Comparison of ENCODE assay signal across 15 mouse cellular contexts in genomic region chr10:80870993-80871392, GRCm38 (mm10). TPM values are rescaled to one million over a fixed set of nuclear protein-coding genes. Genes with fewer than 3 reads are reported as not detected.
"Had no signal": no experiment of that assay in that cellular context is flagged by ENCODE, and none has a peak within 500 bp of the region (broad histone marks: within the 10 kb centered on the region; RNA-seq: fewer than 3 reads in every experiment).

No protein-coding gene starts in this region.

- DNase-seq: right cerebral cortex, adult 18-20 months; right cerebral cortex, postnatal 25 days; thymus, postnatal 36 days had no signal

- ATAC-seq: intestine, postnatal 0 days had no signal

- H3K27me3 ChIP-seq: neural tube, embryonic 15.5 days had no signal

- H3K4me1 ChIP-seq: hindbrain, embryonic 15.5 days; limb, embryonic 12.5 days; lung, embryonic 15.5 days; neural tube, embryonic 15.5 days had no signal

- H3K36me3 ChIP-seq: lung, embryonic 15.5 days had no signal

- H3K4me3 ChIP-seq: hindbrain, embryonic 15.5 days; layer of hippocampus, adult 2 months; limb, embryonic 12.5 days; lung, embryonic 15.5 days; midbrain, embryonic 12.5 days; myocyte; neural tube, embryonic 15.5 days had no signal

- H3K27ac ChIP-seq: hindbrain, embryonic 15.5 days; layer of hippocampus, adult 2 months; limb, embryonic 12.5 days; lung, embryonic 15.5 days; midbrain, embryonic 12.5 days; neural tube, embryonic 15.5 days had no signal

- H3K9ac ChIP-seq: hindbrain, embryonic 15.5 days; limb, embryonic 12.5 days; lung, embryonic 15.5 days; midbrain, embryonic 12.5 days; neural tube, embryonic 15.5 days had no signal

- H3K4me2 ChIP-seq: hindbrain, embryonic 15.5 days; limb, embryonic 12.5 days; liver, embryonic 11.5 days; lung, embryonic 15.5 days; midbrain, embryonic 12.5 days; neural tube, embryonic 15.5 days had no signal

- H3K9me3 ChIP-seq: hindbrain, embryonic 15.5 days; lung, embryonic 15.5 days; midbrain, embryonic 12.5 days; neural tube, embryonic 15.5 days had no signal

RNA-seq across cellular contexts. Expression of gene Tmprss9, which starts 0.7 kb away (rescaled TPM):
- total RNA-seq: megakaryocyte-erythroid progenitor cell, adult 5-6 weeks had no signal
- polyA plus RNA-seq: intestine, postnatal 0 days; liver, embryonic 11.5 days; lung, embryonic 15.5 days; stomach, embryonic 16.5 days had no signal

RNA-seq across cellular contexts. Expression of gene Lingo3, which starts 27.2 kb away (rescaled TPM):
- polyA plus RNA-seq: liver, embryonic 16.5 days had no signal
